ENCODE assay signal across 9 mouse cellular contexts in genomic region chr17:45118565-45119471, GRCm38 (mm10).
DNase-seq lines count a peak whose midpoint lies in the region; TF ChIP-seq lines count a peak whose summit lies in the region.
"Had no signal": no experiment of that assay in that cellular context is flagged by ENCODE, and none has a peak within 500 bp of the region (broad histone marks: within the 10 kb centered on the region; RNA-seq: fewer than 3 reads in every experiment).

No protein-coding gene starts in this region.

- H3K4me1 ChIP-seq in megakaryocyte, embryonic 14.5 days, result peaks cover 51% of the 10 kb centered on the region

- intact Hi-C loops in gastrocnemius, postnatal 36 days (cut with DNase I), result no loop called here

- H3K4me3 ChIP-seq in layer of hippocampus, adult 2 months, result no peak overlapping the region
- peak overlapping the region; percentile 38 for H3K4me3 ChIP-seq in megakaryocyte, embryonic 14.5 days (replicated peaks)

- H3K27ac ChIP-seq in layer of hippocampus, adult 2 months, result peak overlapping the region; percentile 74

- no peak for TF ChIP-seq CTCF in layer of hippocampus, adult 2 months (conservative IDR thresholded peaks at IDR 0.05)

- H3K27me3 ChIP-seq in megakaryocyte, embryonic 14.5 days (replicated peaks), result peaks cover 2% of the 10 kb centered on the region

- peak; percentile 18 to 51 for DNase-seq in layer of hippocampus, adult 2 months (ENCODE audit: low spot score in 2 of 2)
- no peak for DNase-seq in layer of hippocampus, postnatal 10 days (ENCODE audit: low spot score in 2 of 2)
- peak; percentile 28 for DNase-seq in MEL-GATA-1-ER (ENCODE audit: extremely low read depth, low read depth)
- peak; percentile 24 for DNase-seq in brain, adult 2 months (ENCODE audit: low read depth, low spot score)
- DNase-seq in gastrocnemius, postnatal 36 days, result no peak
- DNase-seq in spleen, postnatal 4 days (ENCODE audit: low spot score in 2 of 2), result no peak
- no peak for DNase-seq in gastrocnemius, postnatal 4 days (ENCODE audit: low spot score in 2 of 2)
- DNase-seq: cerebellum, adult 9-11 months had no signal

- H3K36me3 ChIP-seq in megakaryocyte, embryonic 14.5 days (replicated peaks; ENCODE audit: low read length), result peaks cover 7% of the 10 kb centered on the region

- H3K9me3 ChIP-seq in megakaryocyte, embryonic 14.5 days, result no peaks in the 10 kb centered on the region

Comparison
In these comparisons a context has a peak if more than half of its experiments do, and no peak if none do; other contexts are left out.
1. DNase-seq: peak in layer of hippocampus, adult 2 months (2 of 2), MEL-GATA-1-ER (single experiment) and brain, adult 2 months (single experiment); none in layer of hippocampus, postnatal 10 days (0 of 2), gastrocnemius, postnatal 36 days (0 of 2), spleen, postnatal 4 days (0 of 2) and gastrocnemius, postnatal 4 days (0 of 2).